Mouse (Mus musculus): ENCODE data around the gene Wdfy3. TPM values are rescaled to one million over a fixed set of nuclear protein-coding genes. Genes with fewer than 3 reads are reported as not detected.

Wdfy3 gene
- polyA plus RNA-seq, 2 experiments: 3.8 to 5.0 TPM

- no peak overlapping the region for H3K4me2 ChIP-seq (ENCODE audit: low read depth)
- H3K4me1 ChIP-seq (replicated peaks; ENCODE audit: control insufficient read depth in 2 of 2, insufficient read depth in 2 of 2, low read length in 1 of 2): peaks cover 0 to 6% of the 10 kb centered on the region in 2 experiments; a peak in 2 of 4 replicates
- TF ChIP-seq EP300 (IDR thresholded peaks at IDR 0.05; ENCODE audit: low read depth) (no peak), CTCF (IDR thresholded peaks at IDR 0.05; ENCODE audit: low read depth) (no peak)
- WGBS (ENCODE audit: insufficient replicate concordance): 84% methylated on average over 7 of the region's 7 CpGs
- H3K27me3 ChIP-seq (ENCODE audit: control insufficient read depth, insufficient read depth, low read length): no peaks in the 10 kb centered on the region
- DNase-seq (ENCODE audit: low read depth in 3 of 3, low spot score in 3 of 3) (no peak), ATAC-seq (ENCODE audit: insufficient read depth) (no peak)
- no peaks in the 10 kb centered on the region for H3K9me3 ChIP-seq (ENCODE audit: control insufficient read depth, low read length)
- no peaks in the 10 kb centered on the region; the same call in 1 of the 2 replicates for H3K36me3 ChIP-seq (replicated peaks; ENCODE audit: control insufficient read depth, insufficient read depth, low read depth)
- no peak overlapping the region for H3K9ac ChIP-seq (replicated peaks)
- no peak overlapping the region for H3K4me3 ChIP-seq (ENCODE audit: insufficient read depth in 1 of 2, low read depth in 2 of 2, low read length in 2 of 2)
- H3K27ac ChIP-seq: no peak overlapping the region
Measured at GRCm38 (mm10) chr5:102013781-102014180, 55.9 kb downstream of the Wdfy3 start.

- no peak for TF ChIP-seq EP300 (IDR thresholded peaks at IDR 0.05; ENCODE audit: low read depth)
- no peak for TF ChIP-seq CTCF (IDR thresholded peaks at IDR 0.05; ENCODE audit: low read depth)
- Histone ChIP-seq H3K9ac (replicated peaks) (no peak overlapping the region), H3K36me3 (replicated peaks; ENCODE audit: control insufficient read depth, insufficient read depth, low read depth) (no peaks in the 10 kb centered on the region; the same call in none of the 2 replicates), H3K4me3 (ENCODE audit: insufficient read depth in 1 of 2, low read depth in 2 of 2, low read length in 2 of 2) (no peak overlapping the region), H3K9me3 (ENCODE audit: control insufficient read depth, low read length) (no peaks in the 10 kb centered on the region), H3K27me3 (ENCODE audit: control insufficient read depth, insufficient read depth, low read length) (no peaks in the 10 kb centered on the region), H3K27ac (no peak overlapping the region), H3K4me1 (replicated peaks; ENCODE audit: control insufficient read depth in 2 of 2, insufficient read depth in 2 of 2, low read length in 1 of 2) (peaks cover 0 to 6% of the 10 kb centered on the region in 2 experiments; a peak in 2 of 4 replicates), H3K4me2 (ENCODE audit: low read depth) (no peak overlapping the region)
- DNase-seq (ENCODE audit: low read depth in 3 of 3, low spot score in 3 of 3): no peak
- ATAC-seq (ENCODE audit: insufficient read depth): no peak
- 75% methylated on average over 2 of the region's 2 CpGs for WGBS (ENCODE audit: insufficient replicate concordance)
Measured at GRCm38 (mm10) chr5:102010961-102011360, 58.8 kb downstream of the Wdfy3 start.

- Histone ChIP-seq H3K4me2 (ENCODE audit: low read depth) (no peak overlapping the region), H3K4me1 (replicated peaks; ENCODE audit: control insufficient read depth in 2 of 2, insufficient read depth in 2 of 2, low read length in 1 of 2) (peaks cover 0 to 6% of the 10 kb centered on the region in 2 experiments; a peak in 2 of 4 replicates), H3K27me3 (ENCODE audit: control insufficient read depth, insufficient read depth, low read length) (no peaks in the 10 kb centered on the region), H3K27ac (no peak overlapping the region), H3K4me3 (ENCODE audit: insufficient read depth in 1 of 2, low read depth in 2 of 2, low read length in 2 of 2) (no peak overlapping the region), H3K9me3 (ENCODE audit: control insufficient read depth, low read length) (no peaks in the 10 kb centered on the region), H3K9ac (replicated peaks) (no peak overlapping the region), H3K36me3 (replicated peaks; ENCODE audit: control insufficient read depth, insufficient read depth, low read depth) (no peaks in the 10 kb centered on the region; the same call in none of the 2 replicates)
- TF ChIP-seq CTCF (IDR thresholded peaks at IDR 0.05; ENCODE audit: low read depth) (no peak), EP300 (IDR thresholded peaks at IDR 0.05; ENCODE audit: low read depth) (no peak)
- 72% methylated on average over 6 of the region's 6 CpGs for WGBS (ENCODE audit: insufficient replicate concordance)
- ATAC-seq (ENCODE audit: insufficient read depth) (no peak), DNase-seq (ENCODE audit: low read depth in 3 of 3, low spot score in 3 of 3) (no peak)
Measured at GRCm38 (mm10) chr5:102009606-102010005, 60.1 kb downstream of the Wdfy3 start.

- WGBS (ENCODE audit: insufficient replicate concordance): 74% methylated on average over 7 of the region's 7 CpGs
- Histone ChIP-seq H3K9me3 (ENCODE audit: control insufficient read depth, low read length) (no peaks in the 10 kb centered on the region), H3K9ac (replicated peaks) (no peak overlapping the region), H3K4me2 (ENCODE audit: low read depth) (no peak overlapping the region), H3K27me3 (ENCODE audit: control insufficient read depth, insufficient read depth, low read length) (no peaks in the 10 kb centered on the region), H3K36me3 (replicated peaks; ENCODE audit: control insufficient read depth, insufficient read depth, low read depth) (no peaks in the 10 kb centered on the region; the same call in none of the 2 replicates), H3K27ac (no peak overlapping the region), H3K4me1 (replicated peaks; ENCODE audit: control insufficient read depth in 2 of 2, insufficient read depth in 2 of 2, low read length in 1 of 2) (peaks cover 0 to 6% of the 10 kb centered on the region in 2 experiments; a peak in 2 of 4 replicates), H3K4me3 (ENCODE audit: insufficient read depth in 1 of 2, low read depth in 2 of 2, low read length in 2 of 2) (no peak overlapping the region)
- no peak for DNase-seq (ENCODE audit: low read depth in 3 of 3, low spot score in 3 of 3)
- no peak for ATAC-seq (ENCODE audit: insufficient read depth)
- no peak for TF ChIP-seq EP300 (IDR thresholded peaks at IDR 0.05; ENCODE audit: low read depth)
- no peak for TF ChIP-seq CTCF (IDR thresholded peaks at IDR 0.05; ENCODE audit: low read depth)
Measured at GRCm38 (mm10) chr5:102008712-102009111, 61.0 kb downstream of the Wdfy3 start.

- H3K27me3 ChIP-seq (ENCODE audit: control insufficient read depth, insufficient read depth, low read length): no peaks in the 10 kb centered on the region
- H3K9me3 ChIP-seq (ENCODE audit: control insufficient read depth, low read length): no peaks in the 10 kb centered on the region
- DNase-seq (ENCODE audit: low read depth in 3 of 3, low spot score in 3 of 3) (no peak), ATAC-seq (ENCODE audit: insufficient read depth) (no peak)
- TF ChIP-seq EP300 (IDR thresholded peaks at IDR 0.05; ENCODE audit: low read depth) (no peak), CTCF (IDR thresholded peaks at IDR 0.05; ENCODE audit: low read depth) (no peak)
- peaks cover 0 to 6% of the 10 kb centered on the region in 2 experiments; a peak in 2 of 4 replicates for H3K4me1 ChIP-seq (replicated peaks; ENCODE audit: control insufficient read depth in 2 of 2, insufficient read depth in 2 of 2, low read length in 1 of 2)
- no peak overlapping the region for H3K4me3 ChIP-seq (ENCODE audit: insufficient read depth in 1 of 2, low read depth in 2 of 2, low read length in 2 of 2)
- H3K4me2 ChIP-seq (ENCODE audit: low read depth): no peak overlapping the region
- H3K36me3 ChIP-seq (replicated peaks; ENCODE audit: control insufficient read depth, insufficient read depth, low read depth): no peaks in the 10 kb centered on the region; the same call in none of the 2 replicates
- WGBS (ENCODE audit: insufficient replicate concordance): 90% methylated on average over 6 of the region's 6 CpGs
- no peak overlapping the region for H3K27ac ChIP-seq
- no peak overlapping the region for H3K9ac ChIP-seq (replicated peaks)
Measured at GRCm38 (mm10) chr5:102006218-102006941, 63.3 kb downstream of the Wdfy3 start.
